Mouse (Mus musculus) hindbrain, postnatal 0 days (tissue): ENCODE data around the gene Nsun4. TPM values are rescaled to one million over a fixed set of nuclear protein-coding genes. Genes with fewer than 3 reads are reported as not detected.
A peak's percentile ranks its signal among the peaks of the same experiment; 100 is the strongest.

Experiments
- ATAC-seq: fragments of 200-750 bp; cut with Nextera tagmentation; 2 replicates; pipeline ENCODE4 v1.8.0; 2017; ENCODE audit warnings: mild to moderate bottlenecking, moderate TSS enrichment, moderate library complexity
- DNase-seq: peaks from one replicate; pipeline ENCODE4 v3.0.0-alpha.2; 2015; ENCODE audit warnings: low spot score
- H3K27ac ChIP-seq: fragments of 300-500 bp; sonication (generic); 2 replicates; pipeline ENCODE4 v1.5.1; 2014; ENCODE audit warnings: mild to moderate bottlenecking
- H3K27me3 ChIP-seq: fragments of 300-500 bp; sonication (generic); 2 replicates; pipeline ENCODE4 v1.6.1; 2014; ENCODE audit warnings: low read length, mixed read lengths; ENCODE audit not compliant: insufficient read depth
- H3K36me3 ChIP-seq: fragments of 300-500 bp; sonication (generic); 2 replicates; pipeline ENCODE4 v1.6.1; 2014; ENCODE audit warnings: low read length, mixed read lengths; ENCODE audit not compliant: insufficient read depth
- H3K4me1 ChIP-seq: fragments of 300-500 bp; sonication (generic); 2 replicates; pipeline ENCODE4 v1.6.1; 2014; ENCODE audit warnings: antibody characterized with exemption, low read length, mixed read lengths; ENCODE audit not compliant: insufficient read depth
- H3K4me2 ChIP-seq: fragments of 300-500 bp; sonication (generic); 2 replicates; pipeline ENCODE4 v1.6.1; 2014; ENCODE audit warnings: low read depth, mild to moderate bottlenecking, low read length, moderate library complexity, mixed read lengths
- H3K4me3 ChIP-seq: fragments of 300-500 bp; sonication (generic); 2 replicates; pipeline ENCODE4 v1.5.1; 2014; ENCODE audit warnings: low read length
- H3K9ac ChIP-seq: fragments of 300-500 bp; sonication (generic); replicated peaks from 2 replicates; pipeline ENCODE4 v1.6.1; 2014; ENCODE audit warnings: mild to moderate bottlenecking, low read length, moderate library complexity, mixed read lengths
- H3K9me3 ChIP-seq: fragments of 300-500 bp; sonication (generic); 2 replicates; pipeline ENCODE4 v1.6.1; 2016; ENCODE audit warnings: low read length, mixed read lengths
- CTCF ChIP-seq: IDR thresholded peaks from 2 replicates; pipeline ENCODE4 v1.5.1; 2016; ENCODE audit warnings: antibody characterized with exemption, control low read depth, low read depth
- WGBS: fragments of 180-500 bp; shearing (Covaris S2); extraction: QIAGEN DNeasy Blood & Tissue Kit; methylation state at CpG from one replicate; pipeline ENCODE4 v1.1.7; 2014; 5-methylcytosine and 5-hydroxymethylcytosine counted together
- polyA plus RNA-seq: library from polyadenylated mRNA; unstranded; fragments of >200 nt; fragmentation: Nextera tagmentation; extraction: Ambion mirVana; gene quantifications from 2 replicates; pipeline ENCODE4 v1.2.1, GENCODE M21; 2015
- total RNA-seq: library from RNA; depleted of rRNA; stranded (reverse); fragments of >200 nt; gene quantifications from 2 replicates; pipeline ENCODE4 v1.2.3, GENCODE M21; 2014

The Nsun4 gene
- total and polyA plus RNA-seq, 2 experiments from 2014 or later, result 10.4 to 13.6 TPM

DNA sequence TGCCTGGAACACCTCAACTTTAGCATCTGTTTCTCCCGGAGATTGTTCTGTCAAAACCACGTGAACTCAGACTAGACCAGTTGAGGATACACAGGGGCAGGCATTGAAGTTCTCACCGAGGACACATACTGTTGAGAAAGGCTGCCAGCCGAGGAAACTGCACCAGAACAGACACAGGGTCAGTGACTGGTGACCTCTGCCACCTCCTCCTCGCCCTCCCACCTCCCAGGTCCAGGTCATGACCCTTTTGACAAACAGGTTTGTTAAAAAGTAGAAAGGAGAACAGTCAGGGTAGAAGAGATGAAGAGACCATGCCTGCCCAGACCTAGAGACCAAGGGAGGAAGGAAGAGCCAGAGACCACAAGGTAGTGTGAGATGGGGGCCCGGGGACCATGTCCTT, 53.0 kb downstream of the Nsun4 start:
- DNase-seq, result no peak

DNA sequence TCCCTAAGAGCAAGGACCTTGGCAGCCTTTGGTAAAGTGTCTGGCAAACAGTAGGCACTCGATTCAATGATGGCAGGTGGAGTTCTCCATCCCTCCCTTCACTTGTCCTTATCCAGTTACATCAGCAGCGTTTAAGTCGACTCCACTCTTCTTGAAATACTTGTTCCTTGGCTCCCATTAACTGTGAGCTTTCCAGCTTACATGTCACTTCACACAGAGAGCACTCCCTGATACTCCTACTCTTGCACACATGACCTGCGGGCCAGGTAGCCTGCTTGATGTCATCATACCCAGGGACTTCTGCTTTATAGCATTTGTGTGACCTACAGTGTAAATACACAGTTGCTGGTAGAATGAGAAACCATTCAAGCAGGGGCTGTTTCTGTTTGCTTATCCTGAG, 56.9 kb downstream of the Nsun4 start:
- Histone ChIP-seq H3K4me3 (no peak overlapping the region), H3K4me1 (no peaks in the 10 kb centered on the region), H3K4me2 (no peak overlapping the region), H3K27ac (no peak overlapping the region), H3K36me3 (no peaks in the 10 kb centered on the region), H3K9ac (no peak overlapping the region), H3K27me3 (no peaks in the 10 kb centered on the region), H3K9me3 (no peaks in the 10 kb centered on the region)
- WGBS, result 77% methylated on average over 4 of the region's 4 CpGs
- no peak for ATAC-seq
- DNase-seq, result no peak
- no peak for TF ChIP-seq CTCF

More for the DNA sequence above, 53.0 kb downstream of the Nsun4 start:
- H3K27ac ChIP-seq, result no peak overlapping the region
- no peak overlapping the region for H3K4me2 ChIP-seq
- H3K9me3 ChIP-seq, result no peaks in the 10 kb centered on the region
- H3K4me1 ChIP-seq, result no peaks in the 10 kb centered on the region
- TF ChIP-seq CTCF, result no peak
- no peaks in the 10 kb centered on the region for H3K36me3 ChIP-seq
- 41% methylated on average over 6 of the region's 6 CpGs for WGBS
- H3K4me3 ChIP-seq, result no peak overlapping the region
- no peaks in the 10 kb centered on the region for H3K27me3 ChIP-seq
- ATAC-seq, result no peak
- no peak overlapping the region for H3K9ac ChIP-seq

DNA sequence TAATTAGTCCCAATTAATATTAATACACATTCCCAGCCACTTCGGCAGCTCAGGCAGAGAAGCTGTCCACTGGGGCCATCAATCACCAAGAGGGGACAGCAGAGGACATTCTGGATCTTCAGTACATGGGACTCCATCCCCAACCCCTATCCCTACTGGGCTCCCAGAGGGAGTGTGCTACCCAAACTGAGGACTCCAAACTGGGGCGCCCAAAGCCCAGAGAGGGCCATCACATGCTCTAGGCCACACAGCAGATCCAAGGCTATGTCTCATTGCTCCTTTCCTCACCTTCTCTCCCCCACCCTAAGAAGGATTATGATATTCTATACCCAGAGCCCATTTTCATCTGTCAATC, 58.3 kb downstream of the Nsun4 start:
- H3K4me3 ChIP-seq, result no peak overlapping the region
- DNase-seq, result no peak
- no peaks in the 10 kb centered on the region for H3K9me3 ChIP-seq
- no peaks in the 10 kb centered on the region for H3K36me3 ChIP-seq
- H3K9ac ChIP-seq, result no peak overlapping the region
- 61% methylated on average over 2 of the region's 2 CpGs for WGBS
- TF ChIP-seq CTCF, result no peak
- no peak overlapping the region for H3K27ac ChIP-seq
- 0 out of 2 replicates have a peak, but pooled peaks have one; percentile 5 for ATAC-seq
- H3K27me3 ChIP-seq, result no peaks in the 10 kb centered on the region
- no peaks in the 10 kb centered on the region for H3K4me1 ChIP-seq
- H3K4me2 ChIP-seq, result no peak overlapping the region

DNA sequence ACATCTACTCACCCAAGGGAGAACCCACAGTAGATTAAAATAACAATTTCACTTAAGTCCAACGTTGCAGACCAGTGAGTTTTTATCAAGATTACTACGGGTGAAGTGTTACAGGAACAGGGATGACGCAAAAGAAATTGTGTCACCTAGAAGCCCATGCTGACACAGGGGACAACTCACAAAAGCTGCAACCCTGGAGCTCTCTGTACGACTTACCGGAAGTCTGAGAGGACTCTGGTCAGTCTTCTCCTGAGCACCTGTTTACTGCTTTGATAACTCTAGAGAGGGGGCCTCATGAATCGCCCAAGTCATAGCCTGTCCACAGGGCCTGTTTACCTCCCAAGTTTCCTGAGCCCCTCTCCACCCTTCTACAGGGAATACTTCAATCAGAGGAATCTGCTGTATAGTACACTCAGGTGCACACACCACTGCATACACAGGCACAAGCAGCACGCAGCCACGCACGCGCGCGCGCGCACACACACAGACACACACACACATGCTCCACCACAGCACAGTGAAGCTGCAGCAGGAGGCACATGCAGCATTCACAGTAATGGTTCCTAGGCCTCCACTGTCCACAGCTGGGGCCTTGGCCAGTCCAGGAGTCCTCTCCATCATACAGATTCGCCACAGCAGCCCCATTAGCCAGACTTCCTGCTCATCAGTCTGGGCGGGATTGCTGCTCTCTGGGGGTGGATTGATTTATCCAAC, 58.9 kb downstream of the Nsun4 start:
- H3K4me2 ChIP-seq, result no peak overlapping the region
- no peak overlapping the region for H3K27ac ChIP-seq
- H3K36me3 ChIP-seq, result no peaks in the 10 kb centered on the region
- H3K4me3 ChIP-seq, result no peak overlapping the region
- no peaks in the 10 kb centered on the region for H3K27me3 ChIP-seq
- H3K4me1 ChIP-seq, result no peaks in the 10 kb centered on the region
- TF ChIP-seq CTCF, result no peak
- ATAC-seq (peak; percentile 44; the same call in 1 of the 2 replicates), DNase-seq (no peak)
- H3K9me3 ChIP-seq, result no peaks in the 10 kb centered on the region
- no peak overlapping the region for H3K9ac ChIP-seq
- WGBS, result 82% methylated on average over 16 of the region's 16 CpGs

DNA sequence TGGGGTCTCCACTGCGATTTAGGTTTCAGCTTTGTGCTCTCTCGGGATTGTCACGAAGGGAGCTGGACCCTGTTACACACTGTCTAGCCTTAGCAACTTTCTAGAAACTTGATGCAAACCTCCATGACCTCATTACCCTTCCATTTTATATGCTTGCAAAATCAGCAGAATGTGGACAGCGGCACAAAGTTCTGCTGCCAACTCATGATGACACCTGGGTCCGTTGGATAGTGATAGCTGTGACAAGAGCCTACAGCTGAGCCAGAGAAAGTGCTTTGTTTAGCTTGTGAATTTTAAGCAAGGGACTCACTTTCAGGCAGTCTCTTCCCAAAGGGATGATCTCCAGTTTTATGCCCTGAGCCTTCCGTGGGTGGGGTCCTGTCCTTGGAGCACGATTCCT, 64.3 kb downstream of the Nsun4 start:
- no peak overlapping the region for H3K4me3 ChIP-seq
- H3K27me3 ChIP-seq, result peaks cover 3% of the 10 kb centered on the region; the same call in 1 of the 2 replicates
- ATAC-seq (no peak), DNase-seq (no peak)
- no peak overlapping the region for H3K9ac ChIP-seq
- no peak overlapping the region for H3K27ac ChIP-seq
- no peak for TF ChIP-seq CTCF
- H3K9me3 ChIP-seq, result no peaks in the 10 kb centered on the region
- no peaks in the 10 kb centered on the region for H3K36me3 ChIP-seq
- no peaks in the 10 kb centered on the region for H3K4me1 ChIP-seq
- WGBS, result 80% methylated on average over 7 of the region's 7 CpGs
- no peak overlapping the region for H3K4me2 ChIP-seq

DNA sequence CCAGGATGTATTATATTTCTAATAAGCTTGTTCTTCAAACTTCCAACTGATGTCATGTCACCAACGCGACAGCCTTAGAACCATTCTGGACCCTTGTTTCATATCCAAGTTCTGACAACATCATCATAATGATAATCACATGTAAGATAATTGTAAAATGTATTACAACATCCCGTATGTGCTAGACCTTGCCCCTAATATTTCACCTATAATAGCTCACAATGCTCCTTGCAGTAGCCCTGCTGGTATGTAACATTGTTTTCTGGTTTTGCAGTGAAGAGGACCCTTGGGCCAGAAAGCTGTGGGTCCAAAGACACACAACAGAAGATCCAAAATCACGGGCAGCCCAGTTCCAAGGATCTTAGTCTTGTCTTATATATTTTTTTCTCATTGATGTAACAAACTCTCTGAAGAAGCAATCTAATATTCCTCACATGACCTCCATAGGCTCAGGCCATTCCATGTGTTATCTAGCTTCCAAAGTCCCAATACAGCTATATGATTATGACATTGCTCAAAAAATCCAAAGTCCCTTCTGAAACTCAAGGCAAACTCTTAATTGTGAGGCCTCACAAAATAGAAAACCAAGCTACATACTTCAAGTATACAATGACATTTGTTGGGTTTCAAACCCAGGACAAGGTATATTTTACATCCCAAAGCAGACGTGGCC, 65.7 kb downstream of the Nsun4 start:
- Histone ChIP-seq H3K36me3 (no peaks in the 10 kb centered on the region), H3K9me3 (no peaks in the 10 kb centered on the region), H3K4me3 (no peak overlapping the region), H3K27ac (no peak overlapping the region), H3K4me1 (no peaks in the 10 kb centered on the region), H3K9ac (no peak overlapping the region), H3K4me2 (no peak overlapping the region), H3K27me3 (peaks cover 4% of the 10 kb centered on the region; the same call in 1 of the 2 replicates)
- DNase-seq (no peak), ATAC-seq (no peak)
- no peak for TF ChIP-seq CTCF
- 76% methylated on average over 5 of the region's 5 CpGs for WGBS

DNA sequence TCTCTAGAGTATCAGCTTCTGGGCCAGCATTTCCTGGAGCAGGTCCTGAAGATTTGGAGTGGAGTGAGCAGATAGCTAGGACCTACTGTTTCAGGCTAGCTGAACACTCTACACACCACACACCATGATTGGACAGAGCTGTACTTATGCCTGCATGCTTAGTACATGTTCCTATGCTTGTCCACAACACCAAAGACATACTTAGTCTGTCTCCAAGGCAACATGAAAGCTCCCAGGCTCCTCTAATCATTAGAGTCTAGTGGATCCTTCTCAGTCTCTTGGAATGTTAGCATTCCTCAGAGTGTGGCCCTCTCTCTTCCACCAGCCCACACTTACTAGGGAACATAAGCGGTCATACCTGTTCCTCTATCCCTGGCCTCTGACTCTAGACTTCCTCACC, 66.2 kb downstream of the Nsun4 start:
- no peak for DNase-seq
- no peak for ATAC-seq
- Histone ChIP-seq H3K27ac (no peak overlapping the region), H3K4me2 (no peak overlapping the region), H3K36me3 (no peaks in the 10 kb centered on the region), H3K9ac (no peak overlapping the region), H3K9me3 (no peaks in the 10 kb centered on the region), H3K4me3 (no peak overlapping the region), H3K27me3 (peaks cover 4% of the 10 kb centered on the region; the same call in 1 of the 2 replicates), H3K4me1 (no peaks in the 10 kb centered on the region)
- TF ChIP-seq CTCF, result no peak
- WGBS, result 81% methylated on average over 1 of the region's 1 CpGs
